Mouse (Mus musculus) bone marrow macrophage, adult 2 months (primary cell): ENCODE measurements around the gene Ndufc2. TPM values are rescaled to one million over a fixed set of nuclear protein-coding genes. Genes with fewer than 3 reads are reported as not detected.

ENCODE experiments used
- H3K27ac ChIP-seq: 2 replicates; pipeline ENCODE4 v1.5.1; 2012; ENCODE audit warnings: low read depth, low read length; ENCODE audit not compliant: insufficient read depth
- H3K4me1 ChIP-seq: 2 replicates; pipeline ENCODE4 v1.6.1; 2012; ENCODE audit warnings: low read length; ENCODE audit not compliant: control insufficient read depth, insufficient read depth
- H3K4me3 ChIP-seq: 2 replicates; pipeline ENCODE4 v1.5.1; 2012; ENCODE audit warnings: mild to moderate bottlenecking, low read length, moderate library complexity; ENCODE audit not compliant: insufficient read depth
- CTCF ChIP-seq: IDR thresholded peaks from 2 replicates; pipeline ENCODE4 v1.5.1; 2012; ENCODE audit warnings: low read depth, mild to moderate bottlenecking, low read length, moderate library complexity
- POLR2A ChIP-seq: IDR thresholded peaks from 2 replicates; pipeline ENCODE4 v1.6.1; 2012; ENCODE audit warnings: mild to moderate bottlenecking, low read depth, low read length, borderline replicate concordance
- polyA plus RNA-seq: library from polyadenylated mRNA; stranded (reverse); fragments of >200 nt; gene quantifications from 2 replicates; pipeline ENCODE4 v1.2.4, GENCODE M21; 2012; ENCODE audit not compliant: missing spikeins, insufficient read depth, insufficient read length

Gene Ndufc2
- polyA plus RNA-seq, 1 experiment: 159 TPM

GRCm38 (mm10) chr7:97360166-97360565 lies 39.6 kb upstream of the Ndufc2 start:
- no peak for TF ChIP-seq CTCF
- TF ChIP-seq POLR2A: no peak
- no peak overlapping the region for H3K4me3 ChIP-seq

GRCm38 (mm10) chr7:97360955-97361354 lies 38.8 kb upstream of the Ndufc2 start:
- Histone ChIP-seq H3K4me3 (no peak overlapping the region), H3K4me1 (peaks cover 25% of the 10 kb centered on the region), H3K27ac (no peak overlapping the region)
- no peak for TF ChIP-seq POLR2A
- TF ChIP-seq CTCF: no peak

More at GRCm38 (mm10) chr7:97360166-97360565, 39.6 kb upstream of the Ndufc2 start:
- Histone ChIP-seq H3K27ac (no peak overlapping the region), H3K4me1 (peaks cover 32% of the 10 kb centered on the region)

- no peak overlapping the region for H3K27ac ChIP-seq
- TF ChIP-seq POLR2A (no peak), CTCF (peak; percentile 96)
- peaks cover 21% of the 10 kb centered on the region for H3K4me1 ChIP-seq
- H3K4me3 ChIP-seq: no peak overlapping the region
Measured at GRCm38 (mm10) chr7:97361467-97361866, 38.3 kb upstream of the Ndufc2 start.

- Histone ChIP-seq H3K27ac (no peak overlapping the region), H3K4me3 (no peak overlapping the region), H3K4me1 (peaks cover 4% of the 10 kb centered on the region)
- TF ChIP-seq POLR2A (no peak), CTCF (no peak)
Measured at GRCm38 (mm10) chr7:97365887-97366286, 33.9 kb upstream of the Ndufc2 start.

- TF ChIP-seq CTCF: no peak
- no peak for TF ChIP-seq POLR2A
- H3K4me3 ChIP-seq: no peak overlapping the region
Measured at GRCm38 (mm10) chr7:97375101-97375500, 24.7 kb upstream of the Ndufc2 start.

GRCm38 (mm10) chr7:97375906-97376305 lies 23.9 kb upstream of the Ndufc2 start:
- H3K27ac ChIP-seq: peak overlapping the region; percentile 50
- TF ChIP-seq CTCF (no peak), POLR2A (no peak)
- H3K4me3 ChIP-seq: peak overlapping the region; percentile 6; the same call in 1 of the 2 replicates
- H3K4me1 ChIP-seq: peaks cover 24% of the 10 kb centered on the region

More at GRCm38 (mm10) chr7:97375101-97375500, 24.7 kb upstream of the Ndufc2 start:
- peaks cover 27% of the 10 kb centered on the region for H3K4me1 ChIP-seq
- peak overlapping the region; percentile 4; the same call in 1 of the 2 replicates for H3K27ac ChIP-seq

GRCm38 (mm10) chr7:97379304-97379703 lies 20.5 kb upstream of the Ndufc2 start:
- Histone ChIP-seq H3K4me3 (no peak overlapping the region), H3K4me1 (peaks cover 42% of the 10 kb centered on the region), H3K27ac (no peak overlapping the region)
- no peak for TF ChIP-seq POLR2A
- no peak for TF ChIP-seq CTCF

- Histone ChIP-seq H3K4me1 (peaks cover 42% of the 10 kb centered on the region), H3K27ac (no peak overlapping the region), H3K4me3 (no peak overlapping the region)
- TF ChIP-seq POLR2A (no peak), CTCF (no peak)
Measured at GRCm38 (mm10) chr7:97380500-97381123, 19.2 kb upstream of the Ndufc2 start.

- Histone ChIP-seq H3K4me3 (no peak overlapping the region), H3K4me1 (peaks cover 52% of the 10 kb centered on the region), H3K27ac (peak overlapping the region; percentile 89)
- no peak for TF ChIP-seq CTCF
- TF ChIP-seq POLR2A: no peak
Measured at GRCm38 (mm10) chr7:97382661-97383060, 17.1 kb upstream of the Ndufc2 start.

- Histone ChIP-seq H3K4me3 (no peak overlapping the region), H3K4me1 (peaks cover 53% of the 10 kb centered on the region), H3K27ac (peak overlapping the region; percentile 89)
- TF ChIP-seq CTCF (no peak), POLR2A (no peak)
Measured at GRCm38 (mm10) chr7:97383496-97384132, 16.2 kb upstream of the Ndufc2 start.
